Mouse (Mus musculus): ENCODE measurements around the gene Acap2. TPM values are rescaled to one million over a fixed set of nuclear protein-coding genes. Genes with fewer than 3 reads are reported as not detected.
A peak's percentile ranks its signal among the peaks of the same experiment; 100 is the strongest.

Acap2 gene
- polyA plus RNA-seq, 1 experiment, result 6.7 TPM

GRCm38 (mm10) chr16:31210453-31210852 lies 9.4 kb upstream of the Acap2 start:
- 42% methylated on average over 4 of the region's 4 CpGs for WGBS
- no peak for DNase-seq (ENCODE audit: low read depth, low spot score)

- WGBS, result 55% methylated on average over 5 of the region's 5 CpGs
- DNase-seq (ENCODE audit: low read depth, low spot score), result no peak
Measured at GRCm38 (mm10) chr16:31209911-31210310, 8.9 kb upstream of the Acap2 start.

GRCm38 (mm10) chr16:31205726-31206125 lies 4.7 kb upstream of the Acap2 start:
- 64% methylated on average over 7 of the region's 7 CpGs for WGBS
- no peak for DNase-seq (ENCODE audit: low read depth, low spot score)

- DNase-seq (ENCODE audit: low read depth, low spot score), result no peak
- 88% methylated on average over 8 of the region's 8 CpGs for WGBS
Measured at GRCm38 (mm10) chr16:31205187-31205586, 4.1 kb upstream of the Acap2 start.

- no peak for DNase-seq (ENCODE audit: low read depth, low spot score)
- WGBS, result 89% methylated on average over 1 of the region's 1 CpGs
Measured at GRCm38 (mm10) chr16:31204216-31204615, 3.2 kb upstream of the Acap2 start.

GRCm38 (mm10) chr16:31201704-31202103 lies 659 bp upstream of the Acap2 start:
- DNase-seq (ENCODE audit: low read depth, low spot score), result peak; percentile 43

GRCm38 (mm10) chr16:31199926-31200789 lies 887 bp downstream of the Acap2 start:
- DNase-seq (ENCODE audit: low read depth, low spot score), result peak; percentile 21
- 2% methylated on average over 56 of the region's 56 CpGs for WGBS

More at GRCm38 (mm10) chr16:31201704-31202103, 659 bp upstream of the Acap2 start:
- 26% methylated on average over 2 of the region's 2 CpGs for WGBS

- no peak for DNase-seq (ENCODE audit: low read depth, low spot score)
- 3% methylated on average over 14 of the region's 14 CpGs for WGBS
Measured at GRCm38 (mm10) chr16:31199591-31199925, 1.5 kb downstream of the Acap2 start.

GRCm38 (mm10) chr16:31196971-31197370 lies 4.1 kb downstream of the Acap2 start:
- WGBS, result 75% methylated on average over 3 of the region's 3 CpGs

GRCm38 (mm10) chr16:31192526-31192925 lies 8.5 kb downstream of the Acap2 start:
- 57% methylated on average over 3 of the region's 3 CpGs for WGBS
- DNase-seq (ENCODE audit: low read depth, low spot score), result no peak

More at GRCm38 (mm10) chr16:31196971-31197370, 4.1 kb downstream of the Acap2 start:
- no peak for DNase-seq (ENCODE audit: low read depth, low spot score)

- WGBS, result 47% methylated on average over 6 of the region's 6 CpGs
- no peak for DNase-seq (ENCODE audit: low read depth, low spot score)
Measured at GRCm38 (mm10) chr16:31191818-31192217, 9.2 kb downstream of the Acap2 start.

- WGBS, result 90% methylated on average over 8 of the region's 8 CpGs
- no peak for DNase-seq (ENCODE audit: low read depth, low spot score)
Measured at GRCm38 (mm10) chr16:31190426-31190825, 10.6 kb downstream of the Acap2 start.

- no peak for DNase-seq (ENCODE audit: low read depth, low spot score)
- WGBS, result 81% methylated on average over 5 of the region's 5 CpGs
Measured at GRCm38 (mm10) chr16:31189291-31189690, 11.8 kb downstream of the Acap2 start.

- DNase-seq (ENCODE audit: low read depth, low spot score), result no peak
- 56% methylated on average over 2 of the region's 2 CpGs for WGBS
Measured at GRCm38 (mm10) chr16:31188799-31189198, 12.2 kb downstream of the Acap2 start.

- WGBS, result 63% methylated on average over 6 of the region's 6 CpGs
- DNase-seq (ENCODE audit: low read depth, low spot score), result no peak
Measured at GRCm38 (mm10) chr16:31188270-31188669, 12.8 kb downstream of the Acap2 start.

- DNase-seq (ENCODE audit: low read depth, low spot score), result no peak
- WGBS, result 63% methylated on average over 1 of the region's 1 CpGs
Measured at GRCm38 (mm10) chr16:31187192-31187591, 13.9 kb downstream of the Acap2 start.

GRCm38 (mm10) chr16:31185757-31186156 lies 15.3 kb downstream of the Acap2 start:
- no peak for DNase-seq (ENCODE audit: low read depth, low spot score)
- 89% methylated on average over 2 of the region's 2 CpGs for WGBS

GRCm38 (mm10) chr16:31184727-31185126 lies 16.3 kb downstream of the Acap2 start:
- no peak for DNase-seq (ENCODE audit: low read depth, low spot score)
- WGBS, result 84% methylated on average over 4 of the region's 4 CpGs

- WGBS, result 65% methylated on average over 9 of the region's 9 CpGs
- no peak for DNase-seq (ENCODE audit: low read depth, low spot score)
Measured at GRCm38 (mm10) chr16:31182576-31182975, 18.5 kb downstream of the Acap2 start.

GRCm38 (mm10) chr16:31180843-31181242 lies 20.2 kb downstream of the Acap2 start:
- 83% methylated on average over 8 of the region's 8 CpGs for WGBS
- DNase-seq (ENCODE audit: low read depth, low spot score), result no peak

- no peak for DNase-seq (ENCODE audit: low read depth, low spot score)
- WGBS, result 66% methylated on average over 5 of the region's 5 CpGs
Measured at GRCm38 (mm10) chr16:31179384-31179783, 21.7 kb downstream of the Acap2 start.
